Comparison of ENCODE assay signal across 8 mouse cellular contexts in the genomic region with DNA sequence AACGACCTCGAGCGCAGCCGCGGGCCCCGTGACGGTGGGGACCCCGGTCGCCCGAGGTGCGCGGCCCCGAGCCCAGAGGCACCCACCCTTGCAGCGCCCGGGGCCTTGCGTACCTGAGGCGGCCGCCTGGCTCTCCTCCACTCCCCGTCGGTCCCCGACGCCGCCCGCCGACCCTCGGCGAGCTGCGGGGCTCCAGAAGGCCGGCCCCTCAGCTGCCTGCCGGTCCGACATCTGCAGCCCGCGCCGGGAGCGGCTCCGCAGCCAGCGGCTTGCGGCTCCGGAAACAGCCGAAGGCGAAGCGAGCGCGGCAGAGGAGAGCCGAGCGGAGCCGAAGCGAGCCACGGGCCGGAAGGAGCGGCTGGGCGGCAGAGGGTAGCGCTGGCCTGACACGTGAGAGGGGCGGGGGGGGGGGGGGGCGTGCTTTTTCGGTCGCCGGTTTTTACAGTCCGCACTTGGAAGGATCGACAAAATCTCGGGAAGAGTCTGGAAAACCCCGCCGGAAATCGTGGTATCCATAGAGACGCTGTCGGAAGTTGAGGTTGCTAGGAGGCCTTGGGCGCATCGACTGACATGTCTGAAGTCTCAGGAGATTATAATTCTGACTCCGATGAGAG. TPM values are rescaled to one million over a fixed set of nuclear protein-coding genes. Genes with fewer than 3 reads are reported as not detected.
A peak's percentile ranks its signal among the peaks of the same experiment; 100 is the strongest.
DNase-seq lines count a peak whose midpoint lies in the region; ATAC-seq lines count a peak whose summit lies in the region.

Tmed8 (minus strand) TSS at position 482 of the 614 bp plus-strand sequence.

- no peaks in the 10 kb centered on the region for H3K36me3 ChIP-seq in embryonic facial prominence, embryonic 12.5 days
- no peaks in the 10 kb centered on the region for H3K36me3 ChIP-seq in limb, embryonic 13.5 days
- no peaks in the 10 kb centered on the region for H3K36me3 ChIP-seq in midbrain, embryonic 15.5 days (replicated peaks)

- DNase-seq in 3134 (ENCODE audit: extremely low read depth, insufficient read length, low spot score) = peak; percentile 80
- DNase-seq in adrenal gland, postnatal 14 days = peak; percentile 89
- DNase-seq in heart, adult 8-10 months (ENCODE audit: low spot score) = peak; percentile 82
- peak; percentile 81 for DNase-seq in kidney, adult 9 months
- DNase-seq in spleen, adult 18-20 months = peak; percentile 77 to 80

- ATAC-seq in embryonic facial prominence, embryonic 12.5 days (ENCODE audit: insufficient number of reproducible peaks, insufficient read depth, low FRiP score, low TSS enrichment) = peak; percentile 90
- peak; percentile 95 for ATAC-seq in limb, embryonic 13.5 days (ENCODE audit: low FRiP score, low read depth)
- peak; percentile 96 for ATAC-seq in midbrain, embryonic 15.5 days (replicated peaks)

- peak within 1 kb of the TSS; percentile 82 for H3K9ac ChIP-seq in embryonic facial prominence, embryonic 12.5 days
- H3K9ac ChIP-seq in limb, embryonic 13.5 days = peak within 1 kb of the TSS; percentile 88
- peak within 1 kb of the TSS; percentile 86 for H3K9ac ChIP-seq in midbrain, embryonic 15.5 days

- no peaks in the 10 kb centered on the region for H3K9me3 ChIP-seq in embryonic facial prominence, embryonic 12.5 days
- H3K9me3 ChIP-seq in limb, embryonic 13.5 days = no peaks in the 10 kb centered on the region
- H3K9me3 ChIP-seq in midbrain, embryonic 15.5 days = no peaks in the 10 kb centered on the region

- H3K27ac ChIP-seq in embryonic facial prominence, embryonic 12.5 days = peak within 1 kb of the TSS; percentile 80
- H3K27ac ChIP-seq in limb, embryonic 13.5 days = peak within 1 kb of the TSS; percentile 58; the same call in 1 of the 2 replicates
- H3K27ac ChIP-seq in midbrain, embryonic 15.5 days = peak within 1 kb of the TSS; percentile 95

- H3K4me2 ChIP-seq in embryonic facial prominence, embryonic 12.5 days (replicated peaks) = peak within 1 kb of the TSS; percentile 74
- peak within 1 kb of the TSS; percentile 87 for H3K4me2 ChIP-seq in limb, embryonic 13.5 days (replicated peaks)
- H3K4me2 ChIP-seq in midbrain, embryonic 15.5 days = peak within 1 kb of the TSS; percentile 64

- H3K4me3 ChIP-seq in embryonic facial prominence, embryonic 12.5 days = peak within 1 kb of the TSS; percentile 87
- H3K4me3 ChIP-seq in limb, embryonic 13.5 days = peak within 1 kb of the TSS; percentile 86
- peak within 1 kb of the TSS; percentile 56 for H3K4me3 ChIP-seq in midbrain, embryonic 15.5 days

- H3K27me3 ChIP-seq in embryonic facial prominence, embryonic 12.5 days = 0 out of 2 replicates have a peak, but pooled peaks cover 2% of the 10 kb centered on the region
- H3K27me3 ChIP-seq in limb, embryonic 13.5 days = 0 out of 2 replicates have a peak, but pooled peaks cover 7% of the 10 kb centered on the region
- no peaks in the 10 kb centered on the region for H3K27me3 ChIP-seq in midbrain, embryonic 15.5 days (replicated peaks)

- peaks cover 15% of the 10 kb centered on the region; the same call in 1 of the 2 replicates for H3K4me1 ChIP-seq in embryonic facial prominence, embryonic 12.5 days
- H3K4me1 ChIP-seq in limb, embryonic 13.5 days = peaks cover 23% of the 10 kb centered on the region
- H3K4me1 ChIP-seq in midbrain, embryonic 15.5 days = peaks cover 21% of the 10 kb centered on the region

- under 1% methylated on average over 61 of the region's 70 CpGs for WGBS in embryonic facial prominence, embryonic 12.5 days
- WGBS in limb, embryonic 13.5 days = 0% methylated on average over 64 of the region's 70 CpGs
- WGBS in midbrain, embryonic 15.5 days = under 1% methylated on average over 66 of the region's 70 CpGs

RNA-seq across cellular contexts. Expression of gene Tmed8, which starts in this region (rescaled TPM):
- total RNA-seq in adrenal gland, postnatal 14 days (2021) = 22.6 and 23.4 TPM in 2 replicates
- 3.6 and 3.8 TPM in 2 replicates for polyA plus RNA-seq in embryonic facial prominence, embryonic 12.5 days (2016; fragmentation: Nextera tagmentation; extraction: Ambion mirVana)
- 1 to 10 TPM; 6.3 to 6.9 (median 6.7) TPM for total RNA-seq in heart, adult 8-10 months (2022)
- polyA plus RNA-seq in limb, embryonic 13.5 days (2015; fragmentation: Nextera tagmentation; extraction: Ambion mirVana) = 2.2 and 2.5 TPM in 2 replicates
- 4.8 and 5.4 TPM in 2 replicates for polyA plus RNA-seq in midbrain, embryonic 15.5 days (2015; fragmentation: Nextera tagmentation; extraction: Ambion mirVana)

Comparison
In these comparisons a context has a peak if more than half of its experiments do, and no peak if none do; other contexts are left out.
1. Peak in every context shown above with its lines: DNase-seq, ATAC-seq, H3K4me3 ChIP-seq and H3K27ac ChIP-seq.